Mouse (Mus musculus) cerebellum, postnatal 4 days (tissue): ENCODE measurements around the gene P2ry14.
"Not testable (repeated sequence)": the region's sequence is repeated elsewhere in the genome, so short reads cannot be mapped to it uniquely, and the experiment has no call there.

Source experiments
- DNase-seq, 2 experiments: peaks; one replicate each; pipeline ENCODE4 v3.0.0; 2022; ENCODE audit warnings: low spot score in 2 of 2, mixed read lengths in 1 of 2

Gene P2ry14

DNA sequence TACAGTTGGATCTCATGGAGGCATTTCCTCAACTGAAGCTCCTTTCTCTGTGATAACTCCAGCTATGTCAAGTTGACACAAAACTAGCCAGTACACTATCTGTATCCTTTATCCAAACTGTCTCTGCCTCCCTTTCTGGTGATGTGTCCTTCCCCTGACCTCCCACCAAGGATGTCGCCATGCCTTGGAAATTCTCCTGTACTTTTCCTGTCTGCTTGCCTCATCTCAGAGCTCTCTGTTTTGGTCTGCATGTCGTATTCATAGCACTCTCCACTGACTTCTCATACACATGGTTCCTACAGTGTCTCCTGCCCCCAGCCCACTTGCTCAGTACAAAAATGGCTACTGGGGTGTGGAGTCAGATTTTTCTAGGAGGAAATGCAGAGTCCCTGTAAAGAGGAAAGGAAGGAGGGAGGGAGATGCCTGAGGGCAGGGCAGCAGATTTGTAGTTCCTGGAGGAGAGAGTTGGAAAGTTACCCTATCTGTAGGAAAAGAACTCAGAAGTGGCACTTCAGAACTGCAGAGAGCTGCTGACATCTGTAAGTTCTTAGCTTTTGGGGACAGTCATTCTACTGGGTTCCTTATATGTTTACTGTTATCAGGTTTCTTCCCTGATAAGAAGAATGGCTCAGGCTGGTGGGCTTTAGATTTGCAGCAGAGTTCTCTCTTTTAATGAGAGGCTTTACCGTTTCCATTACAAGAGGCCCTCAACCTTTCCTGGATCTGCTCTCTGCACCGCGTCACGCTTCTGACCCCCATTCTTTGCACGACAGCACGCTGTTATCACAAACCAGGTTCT, 11.7 kb downstream of the P2ry14 start:
- no peak for DNase-seq

DNA sequence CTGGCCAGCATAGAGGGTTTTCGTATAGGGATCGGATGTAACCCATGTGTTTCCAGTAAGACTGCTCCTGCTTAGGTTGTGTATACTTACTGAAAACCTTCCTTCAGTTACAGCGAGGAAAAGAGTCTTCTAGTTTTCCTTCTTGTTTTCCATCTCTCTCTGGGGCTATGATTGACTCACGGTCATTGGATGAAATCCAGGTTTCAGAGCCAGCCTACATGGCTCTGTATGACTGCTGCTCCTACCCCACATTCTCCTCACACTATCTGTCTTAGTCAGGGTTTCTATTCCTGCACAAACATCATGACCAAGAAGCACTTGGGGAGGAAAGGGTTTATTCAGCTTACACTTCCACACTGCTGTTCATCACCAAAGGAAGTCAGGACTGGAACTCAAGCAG, 12.5 kb downstream of the P2ry14 start:
- DNase-seq = not testable (repeated sequence)

DNA sequence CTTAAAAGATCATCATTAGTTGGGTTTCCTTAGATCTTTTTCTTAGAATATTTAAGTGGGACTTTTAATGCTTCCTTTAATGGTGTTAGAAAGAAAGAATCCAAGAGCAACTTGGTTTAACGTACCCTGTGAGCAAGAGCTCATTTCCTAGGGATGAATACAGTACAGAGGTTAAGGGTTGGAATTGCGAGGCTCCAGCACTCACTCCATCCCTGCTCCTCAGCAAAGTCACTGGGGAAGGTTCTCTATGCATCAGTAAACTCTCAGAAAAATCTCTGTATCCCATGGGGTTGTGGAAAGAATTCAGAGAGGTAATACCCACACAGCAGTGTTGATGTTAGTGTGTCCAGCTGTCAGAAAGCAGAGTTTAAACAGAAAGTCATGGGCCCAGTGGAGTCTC, 13.3 kb downstream of the P2ry14 start:
- DNase-seq = no peak

DNA sequence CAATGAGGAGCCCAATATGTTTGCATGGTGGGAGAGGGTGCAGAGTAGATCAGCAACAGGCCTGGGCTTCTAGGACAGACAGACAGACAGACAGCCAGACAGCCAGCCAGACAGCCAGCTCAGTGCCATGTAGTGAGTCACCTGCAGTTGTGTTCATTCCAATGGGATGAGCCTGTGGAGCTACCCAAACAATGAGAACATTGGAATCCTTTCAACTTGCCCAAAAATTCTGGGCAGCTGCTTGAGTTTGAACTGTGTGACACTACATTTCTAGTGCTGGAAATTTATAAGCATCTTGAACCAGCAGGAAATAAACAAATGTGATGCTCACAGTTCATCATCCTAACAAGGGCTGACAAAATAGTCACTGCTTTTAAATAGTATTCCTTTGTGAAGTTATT, 13.8 kb downstream of the P2ry14 start:
- no peak for DNase-seq

DNA sequence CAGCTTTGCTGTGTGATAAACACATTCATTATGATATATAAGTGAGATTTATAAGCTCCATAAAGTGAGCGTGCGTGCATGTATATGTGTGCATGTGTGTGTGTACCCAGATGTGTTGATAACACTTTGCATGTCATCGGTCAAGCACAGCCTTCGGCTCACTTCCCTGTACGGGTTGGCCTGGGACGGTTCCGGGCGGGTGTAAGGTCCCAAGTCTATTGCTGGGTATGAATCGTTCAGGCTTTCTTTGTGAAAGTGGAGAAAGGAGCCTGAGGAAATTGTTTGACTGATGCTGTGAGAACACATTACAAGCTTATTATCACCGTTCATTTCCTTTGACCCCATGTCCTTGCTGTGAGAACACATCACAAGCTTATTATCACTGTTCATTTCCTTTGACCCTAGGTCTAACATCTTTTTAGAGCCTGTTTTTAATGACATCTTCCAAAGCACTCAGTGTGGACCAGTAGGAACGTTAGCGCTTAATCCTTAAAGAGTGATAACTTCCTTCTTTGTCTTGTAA, 14.4 kb downstream of the P2ry14 start:
- DNase-seq = no peak

DNA sequence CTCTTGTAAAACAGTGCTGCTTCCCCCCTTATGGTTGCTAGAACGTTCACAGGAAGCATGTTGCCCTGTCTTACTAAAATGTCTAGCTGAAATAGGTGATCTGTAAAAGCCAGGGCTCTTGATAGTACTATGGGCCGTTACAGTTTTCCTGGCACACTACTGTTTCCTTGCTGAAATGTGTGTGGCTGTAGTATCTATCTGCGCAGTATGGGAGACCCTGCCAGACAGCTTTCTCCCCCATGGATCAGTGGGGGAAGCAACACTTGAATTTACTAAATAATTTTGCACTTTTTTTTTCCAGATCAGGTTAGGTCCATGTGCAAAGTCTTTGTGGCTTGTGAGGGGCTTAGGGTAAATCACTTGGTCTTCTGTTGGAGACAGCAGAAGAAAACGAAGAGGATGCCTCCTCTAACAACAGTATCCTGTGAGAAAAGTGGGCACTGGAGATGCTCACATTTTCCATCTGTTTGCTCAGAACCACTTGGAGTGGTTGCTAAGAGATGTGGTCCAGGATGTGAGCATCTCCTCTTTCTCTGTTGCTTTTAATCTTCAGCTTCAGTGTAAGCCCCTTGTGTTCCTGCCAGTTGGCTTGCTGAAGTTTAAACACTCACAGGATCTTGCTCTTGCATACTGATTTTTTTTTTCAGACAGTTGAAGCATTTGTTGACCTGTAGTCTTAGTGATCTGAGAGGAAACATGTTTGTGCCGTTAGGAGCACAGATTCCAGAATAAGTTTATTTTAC, 17.3 kb downstream of the P2ry14 start:
- no peak for DNase-seq

DNA sequence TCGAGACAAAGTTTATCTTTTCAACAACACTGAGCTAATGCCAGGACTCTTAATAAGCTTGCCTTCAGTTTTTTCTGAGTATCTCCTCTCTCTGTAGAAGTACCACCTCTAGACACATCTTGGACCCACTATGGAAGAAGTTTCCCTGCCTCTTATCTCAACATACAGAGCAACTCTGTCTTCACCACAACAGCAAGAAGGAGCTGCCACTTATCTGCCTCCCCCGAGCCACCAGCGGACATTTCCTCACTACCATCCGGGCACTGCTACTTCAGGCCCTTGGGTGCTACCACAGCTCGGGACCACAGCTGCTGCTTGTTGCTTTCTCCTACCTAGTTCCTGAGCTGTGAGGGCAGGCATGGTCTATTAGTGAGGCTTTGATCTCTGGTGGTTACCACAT, 20.2 kb downstream of the P2ry14 start:
- no peak for DNase-seq

DNA sequence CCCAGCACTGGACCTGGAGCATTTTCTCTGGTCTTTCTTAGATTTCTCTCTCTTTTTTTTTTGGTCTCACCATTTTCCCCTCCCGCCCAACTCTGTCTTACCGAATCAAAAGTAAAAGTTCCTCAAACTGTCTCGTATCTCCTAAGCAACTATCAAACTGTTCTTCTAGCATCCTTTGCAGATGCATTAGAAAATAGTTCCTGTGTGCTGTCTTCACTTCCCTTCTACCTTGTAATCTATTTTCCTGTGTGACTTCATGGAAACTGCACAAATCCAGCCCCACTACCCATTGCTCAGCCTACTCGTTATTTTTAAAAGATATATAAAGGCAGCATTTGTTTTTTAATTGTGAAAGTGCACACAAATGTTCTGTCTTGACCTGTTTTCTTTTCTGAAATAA, 21.5 kb downstream of the P2ry14 start:
- no peak for DNase-seq

DNA sequence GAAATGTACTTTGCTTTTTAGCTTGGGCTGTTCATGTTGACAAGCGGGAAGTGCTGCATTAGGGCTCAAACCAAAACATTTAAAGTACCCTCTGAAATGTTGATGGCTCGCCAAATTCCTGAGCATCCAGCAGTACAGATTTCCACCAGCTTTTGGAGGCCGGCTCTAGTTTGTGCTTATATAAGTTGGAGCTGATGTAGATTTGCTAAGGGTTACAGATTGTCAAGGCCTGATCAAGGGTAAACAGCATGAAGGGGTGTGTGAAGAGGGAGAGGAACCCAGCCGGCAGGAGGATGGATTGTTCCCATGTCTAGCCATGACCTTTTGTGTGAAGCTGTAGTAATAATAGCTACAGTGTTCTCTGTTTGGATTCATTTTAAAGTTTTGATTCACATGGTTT, 22.3 kb downstream of the P2ry14 start:
- no peak for DNase-seq

DNA sequence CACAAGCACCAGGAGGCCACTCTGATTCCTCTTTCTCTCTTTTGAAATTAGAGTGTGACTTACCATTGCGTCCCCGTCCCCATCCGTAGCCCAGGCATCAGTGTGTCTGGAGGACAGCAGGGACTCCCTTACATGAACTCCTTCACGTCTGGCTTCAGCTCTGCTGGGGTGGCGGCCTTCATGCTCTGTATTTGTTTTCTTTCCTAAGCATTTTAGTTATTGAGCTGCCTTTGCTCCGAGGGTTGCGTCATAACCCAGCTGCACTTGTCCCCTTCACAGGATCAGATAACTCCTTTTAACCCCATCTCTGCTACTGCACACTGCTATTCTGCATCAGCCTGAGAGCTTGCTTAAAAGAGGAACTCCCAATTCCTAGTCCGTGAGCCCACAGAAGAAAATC, 23.0 kb downstream of the P2ry14 start:
- no peak for DNase-seq

DNA sequence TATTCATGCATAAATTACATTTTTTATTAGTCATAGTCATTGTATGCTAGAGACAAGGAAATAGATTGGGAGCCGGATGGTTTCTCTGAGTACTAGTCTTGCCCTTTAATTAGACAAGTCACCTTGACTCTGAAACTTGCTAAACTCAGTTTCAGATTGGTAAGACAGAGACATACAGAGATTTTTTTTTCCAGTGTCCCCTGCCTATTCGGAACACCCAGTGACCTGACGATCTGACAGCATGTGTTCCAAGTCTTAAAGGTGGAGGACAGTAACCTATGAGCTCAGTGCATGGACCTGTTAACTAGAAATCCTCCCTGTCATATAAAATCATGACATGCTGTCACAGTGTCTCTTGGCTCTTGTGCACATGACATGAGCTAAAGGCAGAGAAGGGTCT, 23.9 kb downstream of the P2ry14 start:
- no peak for DNase-seq

DNA sequence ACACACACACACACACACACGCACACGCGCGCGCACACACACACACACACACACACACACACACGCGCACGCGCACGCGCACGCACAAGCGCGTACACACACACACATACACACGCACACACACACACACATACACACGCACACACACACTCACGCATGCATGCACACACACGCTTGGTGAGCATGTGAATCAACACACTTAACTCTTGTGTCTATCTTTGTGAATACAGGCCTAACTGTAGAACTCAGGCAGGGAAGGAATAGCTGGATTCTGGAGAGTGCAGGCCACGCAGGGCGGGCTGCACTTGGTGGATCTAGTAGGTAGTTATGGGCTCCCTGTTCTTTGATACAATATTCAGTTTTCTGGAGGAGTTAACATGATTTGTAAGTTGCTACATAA, 24.7 kb downstream of the P2ry14 start:
- DNase-seq = no peak

DNA sequence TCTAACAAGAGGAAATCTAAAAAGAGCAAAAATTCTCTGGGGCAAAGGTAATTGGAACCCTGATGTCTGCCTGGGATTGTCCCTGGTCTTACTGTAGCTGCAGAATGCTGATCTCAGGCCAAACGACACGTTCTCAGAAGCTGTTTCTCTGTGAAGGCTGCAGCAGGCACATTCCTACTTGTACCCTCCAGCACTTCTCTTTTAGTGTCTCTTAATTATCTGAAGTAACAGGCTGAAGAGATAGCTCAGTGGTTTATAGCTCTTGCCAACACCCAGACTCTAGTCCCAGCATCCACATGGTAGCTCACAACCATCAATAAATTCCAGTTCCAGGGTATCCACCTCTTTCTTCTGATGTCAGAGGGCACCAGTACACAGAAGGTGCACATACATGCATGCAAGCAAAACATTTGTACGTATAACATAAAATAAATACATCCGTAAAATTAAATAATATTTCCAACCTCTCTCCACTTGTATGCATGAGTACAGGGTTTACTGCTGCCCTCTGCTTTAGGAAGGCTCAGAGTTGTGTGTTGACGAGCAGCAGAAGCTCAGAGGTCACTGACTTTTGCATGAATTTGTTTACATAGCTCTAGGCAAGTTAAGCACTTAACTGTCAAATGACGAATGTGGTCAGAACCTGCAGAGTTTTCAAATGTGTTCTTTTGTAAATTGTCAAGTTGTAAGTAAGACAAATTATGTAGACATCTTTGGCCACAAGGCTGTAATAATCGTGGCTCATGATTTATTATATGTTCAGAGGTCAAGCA, 27.4 kb downstream of the P2ry14 start:
- no peak for DNase-seq

DNA sequence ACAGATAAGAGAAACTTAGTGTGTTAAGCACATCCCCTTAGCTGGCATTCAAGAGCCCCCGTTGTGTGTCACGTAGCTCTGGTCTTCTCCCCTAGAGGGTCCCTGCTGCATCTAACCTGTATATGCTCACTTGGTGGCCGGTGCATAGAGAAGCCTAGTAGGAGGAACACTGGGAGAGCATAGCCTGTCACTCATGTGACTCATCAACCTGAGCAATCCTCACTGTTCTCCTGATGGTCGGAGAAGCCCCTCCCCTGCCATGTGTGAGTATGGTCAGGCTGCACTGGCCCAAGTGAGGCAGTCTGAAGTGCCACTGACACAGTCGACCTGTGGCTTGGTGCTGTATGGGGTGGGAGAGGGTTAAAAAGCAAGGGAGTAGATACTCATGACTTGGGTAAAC, 28.4 kb downstream of the P2ry14 start:
- DNase-seq = no peak

DNA sequence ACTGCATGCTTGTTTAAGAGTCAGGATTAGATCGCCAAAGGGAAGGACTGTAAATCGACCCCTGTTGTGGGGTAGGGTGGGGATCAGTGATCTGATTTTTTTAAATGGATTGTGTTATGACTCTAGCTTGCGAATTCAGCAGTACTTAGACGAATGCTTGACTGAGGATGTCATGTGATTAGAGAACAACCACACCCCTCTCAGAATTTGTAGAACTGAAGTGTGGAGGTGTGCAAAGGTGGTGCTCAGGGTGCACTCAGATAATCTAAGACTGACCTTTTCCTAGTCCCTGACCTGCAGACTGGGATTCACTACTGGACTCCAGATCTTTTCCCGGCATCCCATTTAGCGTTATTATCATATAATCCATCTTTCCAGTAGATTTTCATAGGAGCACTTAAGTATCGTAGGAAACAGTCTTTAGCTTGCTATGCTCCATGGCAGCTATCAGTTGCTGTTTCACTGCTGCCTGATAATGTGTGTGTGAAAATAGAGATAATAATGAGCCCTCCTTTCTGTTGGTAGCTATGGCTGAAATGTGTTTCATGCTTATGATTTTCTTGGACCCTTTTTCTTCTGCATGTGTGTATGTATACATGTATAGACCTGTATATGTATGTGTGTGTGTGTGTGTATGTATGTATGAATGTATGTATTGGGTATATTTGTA, 31.5 kb downstream of the P2ry14 start:
- DNase-seq = no peak

DNA sequence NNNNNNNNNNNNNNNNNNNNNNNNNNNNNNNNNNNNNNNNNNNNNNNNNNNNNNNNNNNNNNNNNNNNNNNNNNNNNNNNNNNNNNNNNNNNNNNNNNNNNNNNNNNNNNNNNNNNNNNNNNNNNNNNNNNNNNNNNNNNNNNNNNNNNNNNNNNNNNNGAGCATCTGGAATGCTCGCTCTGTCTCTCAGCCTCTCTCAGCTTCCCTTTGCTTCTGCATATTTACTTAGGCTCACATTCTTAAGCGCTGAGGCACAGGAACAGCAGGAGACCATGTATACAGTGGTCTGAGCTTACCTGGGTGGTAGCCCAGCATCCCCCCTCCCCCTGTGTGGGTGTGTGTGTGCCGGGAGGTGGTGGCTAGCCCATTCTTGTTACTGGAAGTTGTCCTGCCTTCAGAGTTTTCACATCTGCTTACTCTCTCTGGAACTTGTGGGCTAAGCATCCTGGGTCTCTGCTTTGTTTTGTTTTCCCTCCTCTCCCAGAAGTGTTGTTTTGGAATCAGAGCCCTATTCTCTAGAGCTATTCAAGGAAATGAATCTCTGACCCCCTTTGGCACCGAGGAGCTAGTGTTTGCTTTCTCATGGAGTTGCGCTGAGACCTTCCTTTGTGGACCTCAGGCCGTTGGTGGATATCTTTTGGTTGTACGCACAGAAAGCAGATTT, 32.2 kb downstream of the P2ry14 start:
- no peak for DNase-seq

DNA sequence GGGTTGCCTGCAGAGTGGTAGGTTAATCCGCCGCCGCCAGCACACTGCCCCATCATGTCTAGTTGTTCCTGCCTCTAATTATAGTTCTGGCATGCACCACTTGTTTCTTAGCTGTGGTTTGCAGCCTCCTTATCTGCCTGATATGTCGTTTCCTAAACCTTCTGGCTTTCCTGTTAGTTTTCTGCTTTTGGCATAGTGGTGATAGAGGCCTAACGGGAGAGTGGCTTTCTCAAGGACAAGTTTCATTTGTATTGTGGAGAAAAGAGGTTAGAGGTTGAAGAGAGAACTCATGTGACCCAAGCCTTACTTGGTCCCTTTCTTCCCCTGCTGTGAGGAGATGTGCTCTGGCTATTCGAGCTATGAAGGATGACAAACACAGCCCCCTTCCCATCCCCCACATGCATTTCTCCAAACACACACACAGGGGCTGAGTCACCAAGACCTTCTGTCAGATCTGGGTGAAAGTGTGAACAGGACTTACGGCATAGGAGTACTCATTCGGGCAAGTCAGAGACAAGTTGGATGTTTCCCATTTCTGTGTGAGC, 39.4 kb downstream of the P2ry14 start:
- no peak for DNase-seq

DNA sequence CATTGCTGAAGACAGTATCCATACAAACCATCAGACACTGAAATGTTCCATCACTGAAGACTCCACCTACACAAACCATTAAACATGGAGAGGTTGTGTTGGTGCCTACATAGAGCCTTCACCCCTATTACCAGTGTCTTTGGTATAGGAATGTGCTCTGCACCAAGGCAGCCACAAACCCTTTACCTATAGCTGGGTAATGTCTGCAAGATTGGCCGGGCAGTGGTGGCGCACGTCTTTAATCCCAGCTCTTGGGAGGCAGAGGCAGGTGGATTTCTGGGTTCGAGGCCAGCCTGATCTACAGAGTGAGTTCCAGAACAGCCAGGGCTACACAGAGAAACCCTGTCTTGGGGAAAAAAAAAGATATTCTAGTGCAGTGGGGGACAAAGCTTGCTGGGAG, 40.1 kb downstream of the P2ry14 start:
- not testable (repeated sequence) for DNase-seq

DNA sequence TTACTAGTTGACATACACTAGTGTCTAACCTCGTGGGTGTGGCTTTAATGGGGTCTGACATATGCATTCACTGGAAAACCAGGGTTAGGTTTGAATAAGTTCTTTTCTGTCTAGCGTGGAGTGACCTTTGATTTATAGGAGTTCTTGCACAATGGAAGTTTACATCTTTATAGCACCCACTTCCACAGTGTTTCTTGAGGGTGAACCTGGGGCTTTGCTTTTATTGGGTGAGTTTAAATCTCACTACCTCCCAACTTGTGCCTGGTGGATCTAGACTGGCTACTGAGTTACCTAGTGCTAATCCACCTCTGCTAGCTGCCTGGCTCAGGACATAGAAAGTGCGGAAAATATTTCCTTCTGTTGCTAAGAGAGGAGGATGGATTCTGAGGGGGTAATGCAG, 41.5 kb downstream of the P2ry14 start:
- DNase-seq = no peak

DNA sequence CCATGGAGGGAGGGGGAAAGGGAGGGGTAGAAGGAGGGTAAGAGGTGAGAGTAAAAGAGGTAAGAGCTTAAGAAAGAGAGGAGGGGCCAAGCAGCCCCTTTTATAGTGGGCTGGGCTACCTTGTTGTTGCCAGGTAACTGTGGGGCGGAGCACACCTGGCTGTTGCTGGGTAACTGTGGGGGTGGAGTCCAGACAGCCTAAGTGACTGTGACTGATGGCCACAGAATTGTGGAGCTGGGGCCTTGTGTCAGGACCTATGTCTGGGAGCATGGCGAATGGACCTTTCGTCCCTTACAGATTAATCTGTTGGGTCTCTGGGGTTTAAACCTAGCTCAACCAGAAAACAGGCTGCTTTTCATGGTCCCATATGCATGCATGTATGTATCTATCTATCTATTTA, 43.6 kb downstream of the P2ry14 start:
- DNase-seq = not testable (repeated sequence)

DNA sequence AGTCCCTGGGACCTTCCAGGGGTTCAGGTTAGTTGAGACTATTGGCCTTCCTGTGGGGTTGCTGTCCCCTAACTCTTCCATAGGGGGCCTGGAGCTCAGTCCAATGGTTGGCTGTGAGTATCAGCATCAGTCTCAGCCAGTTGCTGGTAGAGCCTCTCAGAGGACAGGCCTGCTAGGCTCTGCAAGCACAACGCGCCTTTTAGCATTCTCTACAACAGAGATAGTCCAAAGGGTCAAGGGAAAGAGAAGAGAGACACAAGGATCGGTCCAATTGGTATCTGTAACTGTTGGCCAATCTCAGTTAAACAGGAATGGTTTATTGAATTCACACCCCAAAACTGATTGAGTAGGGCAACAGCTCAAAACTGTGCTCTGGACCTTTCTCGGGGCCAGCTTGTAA, 46.0 kb downstream of the P2ry14 start:
- DNase-seq = no peak
